Mouse (Mus musculus): ENCODE data around the gene Kcnmb2.

The Kcnmb2 gene

DNA sequence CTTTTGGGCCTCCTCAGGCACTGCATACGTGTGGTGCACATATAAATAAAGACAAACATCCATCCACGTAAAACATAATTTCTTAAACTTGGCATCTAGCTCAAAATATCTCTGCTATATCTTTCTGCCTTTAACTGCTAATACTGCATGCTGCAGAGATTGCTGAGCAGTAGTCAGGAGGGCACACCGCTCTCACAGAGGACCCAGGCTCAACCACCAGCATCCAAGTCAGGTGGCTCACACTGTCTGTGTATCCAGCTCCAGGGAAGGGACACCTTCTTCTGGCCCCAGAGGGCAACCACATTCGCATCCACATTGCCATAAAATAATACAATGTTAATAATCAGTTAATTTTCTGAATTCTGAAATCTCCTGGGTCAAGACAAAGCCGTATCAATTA is 241.9 kb downstream of the Kcnmb2 start:
- DNase-seq (ENCODE audit: low spot score in 2 of 2), result no peak

- DNase-seq (ENCODE audit: low spot score in 2 of 2), result no peak
These were observed 242.3 kb downstream of the Kcnmb2 start for GRCm38 (mm10) chr3:32144655-32145054.

GRCm38 (mm10) chr3:32147739-32148138 is 245.4 kb downstream of the Kcnmb2 start:
- no peak for DNase-seq (ENCODE audit: low spot score in 2 of 2)

DNA sequence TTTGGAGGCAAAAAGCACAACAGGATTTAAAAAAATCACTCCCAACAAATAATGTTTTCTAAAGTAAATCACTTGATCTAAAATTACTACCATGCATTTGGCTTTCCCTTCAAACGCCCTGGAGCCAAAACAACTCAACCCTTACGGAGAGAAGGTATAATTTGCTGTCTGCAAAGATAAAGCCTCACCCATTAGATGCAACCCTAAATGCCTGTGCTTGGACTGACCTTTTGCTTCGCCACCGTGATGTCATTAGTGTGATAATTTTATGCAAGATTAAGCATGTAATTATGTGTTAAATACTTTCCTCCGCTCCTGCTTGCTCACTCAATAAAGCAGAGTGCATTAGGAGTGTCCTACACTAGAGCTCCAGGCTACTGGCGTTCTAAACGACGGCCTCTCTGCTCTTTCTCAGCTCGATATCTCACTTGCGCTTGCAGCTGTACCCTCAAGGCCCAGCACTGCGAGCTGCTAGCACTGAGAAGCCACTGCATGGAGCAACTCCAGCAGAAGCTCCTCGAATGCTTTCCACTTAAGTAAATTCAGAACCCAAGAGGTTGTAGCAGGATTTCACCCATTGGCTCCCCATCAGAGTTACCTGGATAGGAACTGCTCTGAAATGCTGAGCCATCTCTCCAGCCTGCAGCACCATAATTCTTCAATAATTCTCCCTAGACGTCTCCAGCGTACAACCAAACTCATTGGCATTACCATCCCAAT is 247.7 kb downstream of the Kcnmb2 start:
- DNase-seq (ENCODE audit: low spot score in 2 of 2), result no peak

DNA sequence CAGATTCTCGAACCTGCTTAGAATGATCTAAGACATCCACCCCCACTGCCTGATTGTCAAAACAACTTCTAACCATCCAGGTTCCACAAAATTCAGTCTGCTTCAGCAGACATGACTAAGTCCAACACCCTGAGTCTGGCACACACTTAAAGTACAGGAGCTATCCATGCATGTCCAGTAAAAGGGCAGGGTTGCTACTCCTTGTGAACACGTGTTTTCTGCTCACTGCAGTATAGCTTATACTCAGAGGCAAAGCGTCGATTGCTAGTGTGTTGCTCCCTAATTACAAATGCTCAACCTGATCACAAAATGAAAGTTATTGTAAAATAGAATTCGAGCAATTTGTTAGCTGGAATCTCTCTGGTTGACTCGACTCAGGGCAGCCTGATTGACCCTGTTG is 278.2 kb downstream of the Kcnmb2 start:
- DNase-seq (ENCODE audit: low spot score in 2 of 2), result no peak

DNA sequence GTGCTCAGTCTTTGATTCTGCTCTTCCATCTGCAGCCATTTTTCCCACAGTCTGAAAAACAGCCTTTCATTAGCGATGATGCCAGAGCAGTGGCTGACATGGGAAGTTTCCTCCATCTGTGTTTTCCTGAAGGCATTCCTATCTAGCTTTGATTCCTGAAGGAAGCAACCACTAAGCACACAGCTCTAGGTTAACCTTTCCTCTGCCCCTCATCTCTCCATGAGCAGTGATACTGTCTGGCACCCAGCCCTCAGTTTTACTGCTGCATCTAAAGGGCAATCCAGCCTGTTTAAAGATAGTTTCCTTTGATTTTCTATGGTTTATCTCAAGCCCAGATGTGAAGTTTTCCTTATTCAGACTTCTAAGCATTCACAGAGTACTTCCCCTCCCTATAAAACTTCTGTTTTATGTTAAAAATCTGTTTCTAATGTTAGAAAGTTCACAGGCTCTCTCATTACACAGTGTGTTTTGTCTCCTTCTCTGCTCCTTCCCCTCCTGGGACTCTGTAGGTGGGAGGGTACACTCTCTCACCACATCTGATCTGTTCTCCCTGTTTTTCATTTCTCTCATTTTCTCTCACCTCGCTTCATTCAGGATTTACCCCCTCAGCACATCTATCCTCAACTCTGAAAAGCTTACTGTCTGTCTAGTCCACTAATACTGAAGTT is 283.7 kb downstream of the Kcnmb2 start:
- DNase-seq (ENCODE audit: low spot score in 2 of 2), result no peak

- DNase-seq (ENCODE audit: low spot score in 2 of 2), result peak; percentile 59 to 70
These were observed 286.2 kb downstream of the Kcnmb2 start for GRCm38 (mm10) chr3:32188521-32188920.

DNA sequence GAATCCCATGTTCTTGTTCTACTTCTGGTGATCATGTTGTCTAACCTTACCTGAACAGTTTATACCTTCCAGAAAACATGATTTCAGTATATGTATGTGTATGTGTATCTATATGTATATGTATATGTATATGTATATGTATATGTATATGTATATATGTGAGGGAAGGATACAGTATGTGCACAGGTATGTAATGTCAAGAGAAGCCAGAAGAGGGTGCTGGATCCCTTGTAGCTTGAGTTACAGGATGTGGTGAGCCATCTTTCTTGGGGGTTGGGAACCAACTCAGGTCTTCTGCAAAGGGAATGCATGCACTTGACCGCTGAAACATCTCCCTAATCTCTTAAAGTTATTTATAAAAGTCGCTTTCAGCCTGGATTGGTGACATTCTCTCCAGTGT is 286.6 kb downstream of the Kcnmb2 start:
- DNase-seq (ENCODE audit: low spot score in 2 of 2), result no peak

DNA sequence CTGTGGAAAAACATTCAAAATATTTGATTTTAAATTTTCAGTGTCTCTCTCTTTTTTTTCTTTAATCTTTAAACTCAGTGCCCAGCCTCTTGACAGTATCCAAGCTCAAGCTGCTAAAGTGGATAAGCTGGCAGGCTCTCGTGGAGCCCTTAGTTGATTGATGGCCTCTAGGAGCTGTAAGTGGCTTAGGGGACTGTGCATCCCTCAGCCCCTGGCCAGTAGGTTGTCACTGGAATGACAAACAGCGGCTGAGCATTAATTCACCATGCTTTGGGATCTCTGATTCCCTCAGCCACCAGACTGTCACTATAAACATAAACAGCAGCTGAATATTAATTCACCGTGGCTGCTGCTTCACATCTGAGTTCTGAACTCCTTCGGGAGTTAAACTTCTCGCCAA is 287.6 kb downstream of the Kcnmb2 start:
- DNase-seq (ENCODE audit: low spot score in 2 of 2), result no peak

GRCm38 (mm10) chr3:32194014-32194413 is 291.7 kb downstream of the Kcnmb2 start:
- DNase-seq (ENCODE audit: low spot score in 2 of 2), result no peak

- DNase-seq (ENCODE audit: low spot score in 2 of 2), result no peak
These were observed 324.4 kb downstream of the Kcnmb2 start for GRCm38 (mm10) chr3:32226755-32227154.

GRCm38 (mm10) chr3:32236766-32237165 is 334.5 kb downstream of the Kcnmb2 start:
- peak; percentile 28 to 37 for DNase-seq (ENCODE audit: low spot score in 2 of 2)

Data from right cerebral cortex, adult 2 months (tissue).